In genomic region chr16:52009421-52009820, GRCm38 (mm10) we compare ENCODE assay signal across 19 mouse cellular contexts.
DNase-seq lines count a peak whose midpoint lies in the region.
"Had no signal": no experiment of that assay in that cellular context is flagged by ENCODE, and none has a peak within 500 bp of the region (broad histone marks: within the 10 kb centered on the region; RNA-seq: fewer than 3 reads in every experiment).

No protein-coding gene starts in this region.

- peak; percentile 3 for DNase-seq in thymus, postnatal 25 days
- DNase-seq in thymus, postnatal 4 days: no peak
- peak; percentile 69 for DNase-seq in CD4-positive helper T cell, adult 2 months (ENCODE audit: low read depth, low spot score)
- DNase-seq in T-cell, adult 2 months (ENCODE audit: low spot score): peak; percentile 69
- DNase-seq in naive thymus-derived CD4-positive, alpha-beta T cell, adult 2 months (ENCODE audit: low read depth): peak; percentile 72
- DNase-seq in layer of hippocampus, adult 9-10 months (ENCODE audit: low spot score): no peak
- DNase-seq in spleen, postnatal 10 days (ENCODE audit: low spot score in 2 of 2): no peak
- no peak for DNase-seq in cerebellum, adult 11-12 months
- DNase-seq: adrenal gland, adult 2 months; adrenal gland, adult 8-10 months; adrenal gland, postnatal 10 days; adrenal gland, postnatal 14 days; adrenal gland, postnatal 25 days; adrenal gland, postnatal 36 days; B cell, adult 2 months; cerebellum, adult 11 months; cerebellum, adult 18-20 months; cerebellum, adult 2 months; cerebellum, adult 8-10 months had no signal

Comparison
In these comparisons a context has a peak if more than half of its experiments do, and no peak if none do; other contexts are left out.
1. DNase-seq: peak in thymus, postnatal 25 days (single experiment), CD4-positive helper T cell, adult 2 months (single experiment), T-cell, adult 2 months (single experiment) and naive thymus-derived CD4-positive, alpha-beta T cell, adult 2 months (single experiment); none in thymus, postnatal 4 days (single experiment), layer of hippocampus, adult 9-10 months (single experiment), spleen, postnatal 10 days (0 of 2) and cerebellum, adult 11-12 months (single experiment).